ENCODE assay signal across 8 mouse cellular contexts in the genomic region with DNA sequence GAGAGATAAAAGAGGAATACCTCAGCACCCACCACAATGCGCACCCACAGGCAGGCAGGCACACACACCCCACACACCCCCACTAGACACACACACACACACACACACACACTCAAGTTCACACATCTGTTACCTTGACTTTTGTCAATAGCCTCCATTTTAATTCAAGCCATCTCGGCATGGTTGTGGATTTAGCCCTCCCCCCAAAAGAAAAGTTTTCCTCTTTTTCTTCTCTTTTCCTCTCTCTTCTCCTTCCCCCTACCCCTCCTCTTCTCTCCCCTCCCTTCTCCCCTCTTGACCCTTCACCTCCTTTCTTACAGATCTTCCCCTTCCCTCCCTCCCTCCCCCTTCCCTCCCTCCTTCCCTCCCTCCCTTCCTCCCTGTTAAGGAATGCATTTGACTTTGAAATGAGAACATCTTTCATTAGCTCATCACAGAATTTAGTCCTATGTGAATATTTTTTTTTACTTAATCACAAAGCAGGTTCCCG.
DNase-seq lines count a peak whose midpoint lies in the region; ATAC-seq and TF ChIP-seq lines count a peak whose summit lies in the region.

No protein-coding gene starts in this region.

- no peaks in the 10 kb centered on the region for H3K79me2 ChIP-seq in heart, adult 2 months (replicated peaks; ENCODE audit: control insufficient read depth, insufficient read depth, low read length)
- H3K79me2 ChIP-seq in CH12.LX (replicated peaks; ENCODE audit: control insufficient read depth, extremely low read depth, insufficient read depth, poor library complexity, severe bottlenecking), result no peaks in the 10 kb centered on the region

- peak overlapping the region; percentile 47; the same call in 1 of the 2 replicates for H3K4me2 ChIP-seq in CH12.LX (ENCODE audit: insufficient read depth, low read depth, poor library complexity, severe bottlenecking)
- peak overlapping the region; percentile 34 for H3K4me2 ChIP-seq in forebrain, embryonic 14.5 days (ENCODE audit: low read length)
- peak overlapping the region; percentile 48; the same call in 1 of the 2 replicates for H3K4me2 ChIP-seq in liver, embryonic 14.5 days (ENCODE audit: low read depth)

- H3K27me3 ChIP-seq in heart, adult 2 months (ENCODE audit: control insufficient read depth, insufficient read depth, low read length), result no peaks in the 10 kb centered on the region
- no peaks in the 10 kb centered on the region for H3K27me3 ChIP-seq in CH12.LX (replicated peaks)
- H3K27me3 ChIP-seq in forebrain, embryonic 14.5 days (replicated peaks; ENCODE audit: control insufficient read depth, insufficient read depth, low read length), result no peaks in the 10 kb centered on the region
- H3K27me3 ChIP-seq in liver, embryonic 14.5 days (ENCODE audit: control insufficient read depth, insufficient read depth, low read length), result peaks cover 11% of the 10 kb centered on the region
- H3K27me3 ChIP-seq in cerebellum, adult 2 months (ENCODE audit: control insufficient read depth, insufficient read depth, low read length), result no peaks in the 10 kb centered on the region

- in situ Hi-C loops in CH12.LX (cut with MboI; ENCODE audit: low pct_ligation_motif_present, low pct_unique_long_range_greater_than_20kb, low sequenced_read_pairs), result loop anchor here (10.0 kb wide), 1 partner anchor 199 kb away; no protein-coding TSS in a partner anchor

- WGBS in heart, adult 2 months, result 37% methylated on average over 3 of the region's 3 CpGs
- 12% methylated on average over 3 of the region's 3 CpGs for WGBS in forebrain, embryonic 14.5 days
- 4% methylated on average over 3 of the region's 3 CpGs for WGBS in liver, embryonic 14.5 days (ENCODE audit: insufficient replicate concordance)
- WGBS in cerebellum, adult 2 months, result 78% methylated on average over 3 of the region's 3 CpGs

- H3K27ac ChIP-seq in heart, adult 2 months, result peak overlapping the region; percentile 47
- H3K27ac ChIP-seq in CH12.LX (ENCODE audit: insufficient read depth, low read depth), result no peak overlapping the region
- H3K27ac ChIP-seq in forebrain, embryonic 14.5 days (ENCODE audit: low read depth, low read length), result no peak overlapping the region
- H3K27ac ChIP-seq in liver, embryonic 14.5 days, result no peak overlapping the region
- H3K27ac ChIP-seq in cerebellum, adult 2 months (ENCODE audit: insufficient read depth, low read length), result no peak overlapping the region

- H3K36me3 ChIP-seq in heart, adult 2 months (ENCODE audit: control insufficient read depth, insufficient read depth, low read length), result no peaks in the 10 kb centered on the region
- no peaks in the 10 kb centered on the region for H3K36me3 ChIP-seq in CH12.LX (replicated peaks in 1 of 2; ENCODE audit: control insufficient read depth in 1 of 2, insufficient read depth in 1 of 2, low read length in 1 of 2)
- H3K36me3 ChIP-seq in forebrain, embryonic 14.5 days (ENCODE audit: control insufficient read depth, insufficient read depth, low read length), result no peaks in the 10 kb centered on the region
- no peaks in the 10 kb centered on the region for H3K36me3 ChIP-seq in liver, embryonic 14.5 days (replicated peaks; ENCODE audit: control insufficient read depth, insufficient read depth, low read depth)

- no peak overlapping the region for H3K4me3 ChIP-seq in heart, adult 2 months
- H3K4me3 ChIP-seq in CH12.LX (replicated peaks in 1 of 3; ENCODE audit: low read depth in 2 of 3, low read length in 2 of 3, poor library complexity in 1 of 3), result no peak overlapping the region
- no peak overlapping the region for H3K4me3 ChIP-seq in forebrain, embryonic 14.5 days (ENCODE audit: low read depth, low read length)
- no peak overlapping the region for H3K4me3 ChIP-seq in liver, embryonic 14.5 days (ENCODE audit: insufficient read depth in 1 of 2, low read depth in 2 of 2, low read length in 2 of 2)
- H3K4me3 ChIP-seq in cerebellum, adult 2 months (replicated peaks; ENCODE audit: insufficient read depth, low read depth, low read length), result no peak overlapping the region

- no peak overlapping the region for H3K9ac ChIP-seq in heart, adult 2 months (ENCODE audit: low read depth, low read length)
- no peak overlapping the region for H3K9ac ChIP-seq in CH12.LX (ENCODE audit: insufficient read depth, low read depth)
- no peak overlapping the region for H3K9ac ChIP-seq in forebrain, embryonic 14.5 days (ENCODE audit: low read length)
- H3K9ac ChIP-seq in liver, embryonic 14.5 days (replicated peaks), result no peak overlapping the region

- TF ChIP-seq EP300 in heart, adult 2 months (IDR thresholded peaks at IDR 0.05; ENCODE audit: insufficient read depth, low read depth, low read length), result no peak
- TF ChIP-seq EP300 in CH12.LX (IDR thresholded peaks at IDR 0.05; ENCODE audit: low read length), result no peak
- no peak for TF ChIP-seq EP300 in liver, embryonic 14.5 days (IDR thresholded peaks at IDR 0.05; ENCODE audit: low read depth)

- DNase-seq in heart, adult 2 months, result no peak
- DNase-seq in heart, postnatal 10 days, result no peak
- DNase-seq in CH12.LX (ENCODE audit: extremely low read depth), result no peak
- DNase-seq in forebrain, embryonic 14.5 days (ENCODE audit: low spot score), result no peak
- DNase-seq in liver, embryonic 14.5 days (ENCODE audit: low read depth in 3 of 3, low spot score in 3 of 3), result no peak
- no peak for DNase-seq in cerebellum, adult 2 months
- no peak for DNase-seq in adrenal gland, adult 2 months

- H3K9me3 ChIP-seq in CH12.LX (replicated peaks; ENCODE audit: low read length), result no peaks in the 10 kb centered on the region
- H3K9me3 ChIP-seq in forebrain, embryonic 14.5 days (replicated peaks; ENCODE audit: control insufficient read depth, low read length), result no peaks in the 10 kb centered on the region
- no peaks in the 10 kb centered on the region for H3K9me3 ChIP-seq in liver, embryonic 14.5 days (ENCODE audit: control insufficient read depth, low read length)

- TF ChIP-seq CTCF in heart, adult 2 months (IDR thresholded peaks at IDR 0.05), result no peak
- no peak for TF ChIP-seq CTCF in CH12.LX (conservative IDR thresholded peaks at IDR 0.05 in 1 of 2, IDR thresholded peaks at IDR 0.05 in 1 of 2; ENCODE audit: low read depth in 2 of 2, low read length in 2 of 2)
- TF ChIP-seq CTCF in liver, embryonic 14.5 days (IDR thresholded peaks at IDR 0.05; ENCODE audit: low read depth), result no peak
- TF ChIP-seq CTCF in cerebellum, adult 2 months (IDR thresholded peaks at IDR 0.05; ENCODE audit: borderline replicate concordance, insufficient read depth, low read depth, low read length), result no peak

- peaks cover 11% of the 10 kb centered on the region for H3K4me1 ChIP-seq in heart, adult 2 months (ENCODE audit: control insufficient read depth, insufficient read depth, low read length)
- peaks cover 4 to 43% of the 10 kb centered on the region in 2 experiments; a peak in 2 of 4 replicates for H3K4me1 ChIP-seq in CH12.LX (ENCODE audit: control insufficient read depth in 1 of 2, insufficient read depth in 2 of 2)
- H3K4me1 ChIP-seq in forebrain, embryonic 14.5 days (ENCODE audit: control insufficient read depth, insufficient read depth, low read length), result peaks cover 66% of the 10 kb centered on the region
- H3K4me1 ChIP-seq in liver, embryonic 14.5 days (replicated peaks; ENCODE audit: control insufficient read depth in 2 of 2, insufficient read depth in 2 of 2, low read length in 1 of 2), result peaks cover 0 to 33% of the 10 kb centered on the region in 2 experiments; a peak in 3 of 4 replicates
- peaks cover 6% of the 10 kb centered on the region for H3K4me1 ChIP-seq in cerebellum, adult 2 months (ENCODE audit: control insufficient read depth, insufficient read depth, low read length)

- no peak for TF ChIP-seq POLR2A in heart, adult 2 months (IDR thresholded peaks at IDR 0.05; ENCODE audit: insufficient read depth, low read depth, low read length)
- TF ChIP-seq POLR2A in CH12.LX (IDR thresholded peaks at IDR 0.05; ENCODE audit: low read depth, low read length), result no peak
- no peak for TF ChIP-seq POLR2A in cerebellum, adult 2 months (IDR thresholded peaks at IDR 0.05; ENCODE audit: borderline replicate concordance, insufficient read depth, low read length)

- dilution Hi-C loops in CH12.LX (cut with MboI; ENCODE audit: extremely low pct_ligation_motif_present, extremely low pct_unique_long_range_greater_than_20kb, low sequenced_read_pairs), result no loop called here

- no peak for TF ChIP-seq RAD21 in CH12.LX (IDR thresholded peaks at IDR 0.05; ENCODE audit: low read depth, low read length)

- ATAC-seq in forebrain, embryonic 14.5 days, result no peak
- ATAC-seq in liver, embryonic 14.5 days (ENCODE audit: insufficient read depth), result no peak; the same call in 1 of the 2 replicates
- no peak for ATAC-seq in erythroblast, adult 5-6 weeks (replicated peaks; ENCODE audit: low FRiP score, poor library complexity, severe bottlenecking)

- intact Hi-C loops in heart, adult 2 months (cut with DNase I), result no loop called here
- intact Hi-C loops in heart, postnatal 10 days (cut with DNase I), result no loop called here

TF ChIP-seq in CH12.LX, 34 proteins besides CTCF, POLR2A, EP300 and RAD21:
- TF ChIP-seq MXI1 (IDR thresholded peaks at IDR 0.05; ENCODE audit: low read depth, low read length), result no peak
- no peak for TF ChIP-seq RCOR1 (conservative IDR thresholded peaks at IDR 0.05; ENCODE audit: low read depth, low read length)
- no peak for TF ChIP-seq TCF12 (IDR thresholded peaks at IDR 0.05; ENCODE audit: low read depth, low read length)
- TF ChIP-seq UBTF (IDR thresholded peaks at IDR 0.05; ENCODE audit: low read depth, low read length), result no peak
- no peak for TF ChIP-seq MAZ (IDR thresholded peaks at IDR 0.05; ENCODE audit: low read depth, low read length)
